Mouse (Mus musculus) monocyte, adult 2 months (primary cell): Measurements from ENCODE around the gene Atf7ip.

Experiments
- DNase-seq, 2 experiments: peaks; one replicate each; pipeline ENCODE4 v3.0.0; 2022; ENCODE audit warnings: low spot score in 2 of 2, low read depth in 1 of 2

Gene Atf7ip

DNA sequence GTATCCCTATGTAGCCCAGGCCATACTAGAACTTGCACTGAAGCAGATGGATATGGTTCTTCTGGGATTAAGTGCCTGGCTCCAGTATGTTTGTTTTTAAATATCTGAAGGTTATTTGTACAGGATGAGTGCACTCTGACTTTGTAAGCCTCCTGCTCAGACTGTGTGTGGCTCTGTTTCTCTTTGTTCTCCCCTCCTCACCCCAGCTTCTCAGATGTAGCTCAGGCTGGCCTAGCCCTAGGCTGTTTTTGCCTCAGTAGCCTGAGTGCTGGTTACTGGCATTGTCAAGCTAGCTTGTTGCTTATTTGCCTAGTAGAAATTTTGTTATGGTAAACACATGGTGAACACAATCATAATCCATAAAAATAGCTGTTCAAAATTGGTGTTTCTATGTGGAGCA lies 15.7 kb downstream of the Atf7ip start:
- no peak for DNase-seq

DNA sequence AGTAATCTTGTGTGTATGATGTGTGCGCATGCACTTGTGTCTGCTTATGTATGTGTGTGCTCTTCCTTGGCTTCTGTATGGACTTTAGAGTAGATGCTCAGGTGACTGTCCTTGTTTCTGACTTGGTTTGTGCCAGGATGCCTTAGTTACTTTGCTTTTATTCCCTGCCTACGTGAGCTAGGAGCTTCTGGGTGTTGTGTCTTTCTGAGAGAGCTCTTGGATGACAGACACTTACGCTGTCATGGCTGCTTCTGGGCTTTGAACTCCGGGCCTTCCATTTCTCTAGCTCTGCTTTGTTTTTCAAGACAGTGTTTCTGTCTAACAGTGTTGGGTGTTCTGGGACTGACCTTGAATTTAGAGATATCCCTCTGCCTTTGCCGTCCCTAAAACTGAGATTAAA lies 16.7 kb downstream of the Atf7ip start:
- no peak for DNase-seq

DNA sequence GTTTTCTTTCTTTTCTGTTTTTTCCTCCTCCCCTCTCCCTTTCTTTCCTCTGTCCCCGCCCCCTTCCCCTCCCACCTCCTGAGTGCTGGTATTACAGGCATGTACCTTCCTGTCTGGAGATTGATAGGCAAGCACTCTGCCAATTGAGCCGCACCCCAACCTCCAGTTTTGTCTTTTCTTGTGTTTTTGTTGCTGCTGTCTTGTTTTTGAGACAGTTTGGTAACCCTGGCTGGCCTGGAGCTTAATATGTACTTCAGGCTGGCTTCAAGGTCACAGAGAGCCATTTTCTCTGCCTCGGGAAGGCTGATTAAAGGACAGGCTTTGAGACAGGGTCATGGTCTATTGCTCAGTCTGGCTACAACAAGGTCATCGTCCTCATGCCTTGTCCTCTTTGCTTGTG lies 18.8 kb downstream of the Atf7ip start:
- DNase-seq, result no peak

DNA sequence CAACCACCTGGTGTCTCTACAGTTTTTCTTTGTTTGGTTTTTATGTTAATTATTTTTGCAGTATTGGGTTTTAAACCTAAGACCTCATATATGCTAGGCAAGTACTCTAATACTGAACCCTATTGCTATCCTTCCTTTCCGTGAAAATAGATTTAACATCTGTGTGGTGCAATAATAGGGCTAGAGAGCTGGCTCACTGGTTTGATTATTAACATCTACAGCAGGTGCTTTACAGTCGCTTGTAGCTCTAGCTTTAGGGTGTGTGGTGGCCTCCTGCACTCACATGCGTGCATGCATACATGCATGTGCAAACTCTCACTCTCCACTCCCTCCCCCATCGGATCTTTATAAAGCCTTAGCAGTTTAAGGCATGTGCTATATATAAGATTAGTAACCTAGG lies 19.6 kb downstream of the Atf7ip start:
- DNase-seq, result no peak

DNA sequence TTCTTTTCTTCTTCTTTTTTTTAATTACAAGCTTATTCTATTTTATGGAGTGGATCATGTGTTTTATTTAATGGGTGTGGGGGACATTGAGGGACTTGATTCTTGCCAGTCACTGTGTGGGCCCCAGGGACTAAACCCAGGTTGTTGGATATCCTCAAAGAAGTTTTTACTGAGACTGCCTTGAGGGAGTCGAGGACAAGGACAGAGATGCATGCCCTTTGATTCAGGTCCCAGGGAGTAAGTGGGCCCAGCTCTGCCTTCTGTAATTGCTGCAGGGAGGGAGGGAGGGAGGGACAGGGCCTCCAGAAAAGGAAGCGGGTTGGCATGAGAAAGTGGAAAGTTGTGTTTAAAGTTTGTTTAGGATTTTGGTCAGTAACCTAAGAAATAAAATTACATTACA lies 23.2 kb downstream of the Atf7ip start:
- DNase-seq, result no peak

DNA sequence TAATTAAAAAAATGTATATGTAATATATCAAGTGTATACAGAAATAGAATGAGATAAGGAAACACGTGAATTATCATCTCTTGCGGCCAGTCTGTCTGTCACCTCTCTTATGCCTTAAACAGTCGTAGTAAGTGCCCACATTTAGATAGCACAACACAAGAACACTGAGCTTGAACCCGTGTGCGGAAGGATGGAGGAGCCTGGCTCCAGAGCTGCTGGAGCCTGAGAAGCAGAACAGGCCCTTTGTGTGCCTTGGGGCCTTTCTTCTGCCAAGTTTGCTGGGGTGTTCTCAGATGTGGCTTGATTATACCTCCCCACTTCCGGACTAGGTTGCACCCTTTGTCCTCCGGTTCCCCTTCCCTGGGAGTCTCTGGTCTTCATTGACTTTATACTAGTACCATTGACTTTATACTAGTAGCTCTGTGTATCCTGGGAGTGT lies 25.8 kb downstream of the Atf7ip start:
- DNase-seq, result no peak

DNA sequence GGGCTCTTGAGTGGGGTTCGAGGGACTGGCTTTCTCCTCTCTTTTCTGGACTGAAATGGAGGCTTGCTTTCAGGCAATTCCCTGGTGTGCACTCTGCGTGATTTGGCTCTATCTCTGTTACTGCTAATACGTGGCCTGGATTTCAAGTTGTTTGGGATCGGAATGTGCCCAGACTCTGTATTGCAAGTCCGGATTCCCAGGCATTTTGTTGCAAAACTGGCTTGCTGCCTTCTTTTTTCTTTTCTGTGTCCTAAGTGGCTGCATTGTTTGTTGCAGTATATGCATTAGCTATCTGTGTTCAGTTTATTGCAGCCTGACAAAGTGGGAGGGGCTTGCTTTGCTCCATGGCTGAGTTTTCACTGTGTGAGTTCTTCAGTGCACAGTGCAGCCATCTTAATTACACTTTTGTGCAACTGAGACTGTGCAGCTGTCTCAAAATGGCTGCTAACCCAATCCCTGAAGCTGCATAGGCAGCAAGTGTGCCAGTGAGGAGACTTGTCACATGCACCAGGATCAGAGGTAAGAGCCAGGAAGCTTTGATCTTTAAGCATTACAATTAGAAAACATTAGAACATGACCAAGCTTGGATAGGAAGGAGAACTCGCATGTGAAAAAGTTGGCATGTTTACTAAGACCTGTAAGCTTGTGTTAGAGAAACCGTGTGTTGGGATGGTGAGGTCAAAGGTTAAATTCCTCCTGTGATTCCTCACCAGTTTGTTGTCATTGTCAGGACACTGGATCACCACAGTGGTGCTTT lies 26.7 kb downstream of the Atf7ip start:
- DNase-seq, result no peak

DNA sequence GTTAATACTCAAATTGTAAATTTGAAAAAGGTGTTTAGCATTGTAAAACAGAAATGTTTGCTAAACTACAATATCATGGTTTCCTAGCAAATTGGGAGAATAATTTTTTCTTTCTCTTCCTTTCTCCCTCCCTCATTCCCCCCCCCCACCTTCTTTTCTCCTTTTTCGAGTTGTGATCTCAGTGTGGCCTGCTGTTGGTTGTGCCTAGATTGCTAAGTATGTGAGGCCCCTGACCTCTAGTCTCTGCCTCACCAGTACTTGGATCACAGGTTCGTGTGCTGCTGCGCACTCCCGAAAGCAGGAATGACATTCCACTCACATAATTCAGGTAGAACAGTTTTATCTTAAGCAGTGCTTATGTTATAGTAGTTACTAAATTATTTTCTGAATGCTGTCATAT lies 27.8 kb downstream of the Atf7ip start:
- DNase-seq, result no peak

DNA sequence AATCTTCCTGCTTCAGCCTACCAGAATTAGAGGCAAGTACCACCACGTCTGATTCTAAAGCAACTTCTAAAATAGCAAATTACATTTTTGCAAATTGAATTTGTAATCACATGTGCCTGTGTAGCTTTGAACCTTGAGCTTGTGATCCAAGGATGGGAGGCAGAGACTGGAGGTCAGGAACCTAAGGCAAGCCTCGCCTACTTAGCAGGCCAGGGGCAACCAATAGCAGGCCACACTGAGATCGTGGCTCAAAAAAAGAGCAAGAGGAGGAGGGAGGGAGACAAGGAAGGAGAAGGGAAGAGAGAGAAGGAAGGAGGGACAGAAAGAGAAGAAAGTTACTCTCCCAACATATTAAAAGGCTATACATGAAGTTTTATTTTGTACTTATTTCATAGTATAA lies 28.5 kb downstream of the Atf7ip start:
- no peak for DNase-seq

DNA sequence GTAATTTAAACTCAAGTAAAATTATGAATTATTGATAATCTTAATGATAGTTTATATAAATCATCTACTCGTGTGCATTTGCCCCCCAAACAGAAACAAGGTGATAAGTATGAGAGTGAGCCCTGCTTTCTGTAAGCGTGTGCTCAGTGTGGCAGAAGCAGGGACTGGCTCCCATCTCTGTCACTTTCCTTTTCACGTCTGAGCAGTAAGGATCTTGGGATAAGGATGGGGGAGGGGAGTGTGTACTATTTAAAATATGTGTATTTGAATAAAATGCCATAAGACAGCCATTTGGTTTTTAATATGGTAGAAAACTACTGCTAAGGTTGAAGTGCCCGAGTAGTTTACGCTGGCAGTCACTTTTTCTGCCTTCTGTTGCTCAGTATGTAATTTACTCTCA lies 29.2 kb downstream of the Atf7ip start:
- DNase-seq, result no peak

DNA sequence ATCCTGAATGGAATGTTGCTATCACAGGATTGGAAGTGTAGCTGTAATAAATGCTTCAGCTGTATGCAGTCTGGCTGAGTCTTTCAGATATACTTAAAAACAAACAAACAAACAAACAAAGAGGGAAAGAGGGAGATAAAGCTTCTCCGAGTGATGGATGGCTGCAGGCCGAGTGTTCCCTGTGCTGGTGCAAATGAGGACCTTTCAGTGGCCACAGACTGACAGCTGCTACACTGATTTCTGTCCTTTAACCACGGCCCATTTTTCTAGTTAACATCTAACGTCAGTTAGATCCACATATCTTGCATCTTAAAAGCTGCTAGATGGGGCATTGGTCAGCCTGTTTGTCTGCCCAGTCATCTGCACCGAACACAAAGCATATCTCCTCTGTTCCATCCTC lies 30.2 kb downstream of the Atf7ip start:
- no peak for DNase-seq

DNA sequence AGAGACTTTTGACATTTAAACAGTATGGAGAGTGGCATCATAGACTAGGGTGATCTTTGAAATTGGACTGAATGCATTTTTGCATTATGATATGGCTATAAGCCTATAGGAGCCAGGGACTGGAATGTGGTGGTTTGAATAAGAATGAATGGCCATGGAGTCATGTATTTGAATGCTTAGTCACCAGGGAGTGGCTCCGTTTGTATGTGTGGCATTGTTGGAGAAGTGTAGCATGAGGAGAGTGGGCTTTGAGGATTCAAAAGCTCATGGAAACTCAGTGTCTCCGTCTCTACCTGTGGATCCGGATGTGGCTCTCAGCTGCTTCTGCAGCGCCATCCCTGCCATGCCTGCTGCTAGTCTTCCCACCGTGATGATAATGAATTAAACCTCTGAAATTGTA lies 35.4 kb downstream of the Atf7ip start:
- DNase-seq, result no peak

DNA sequence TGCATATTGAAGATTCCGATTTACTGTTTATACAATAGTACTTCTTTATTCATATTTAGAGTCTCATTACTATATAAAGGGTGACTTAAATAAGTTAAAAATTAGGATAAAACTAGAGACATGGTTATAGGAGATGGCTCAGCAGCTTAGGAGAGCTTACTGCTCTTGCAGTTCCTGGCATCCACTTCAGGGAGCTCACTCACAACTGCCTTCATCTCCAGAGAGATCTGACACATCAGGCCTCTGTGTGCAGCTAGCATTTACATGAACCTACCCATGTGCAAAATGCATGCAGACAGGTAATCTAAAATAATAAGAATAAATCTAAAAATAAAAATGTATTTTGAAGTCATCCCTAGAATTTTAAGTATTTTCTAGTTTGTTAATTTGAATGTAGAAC lies 36.1 kb downstream of the Atf7ip start:
- DNase-seq, result no peak

DNA sequence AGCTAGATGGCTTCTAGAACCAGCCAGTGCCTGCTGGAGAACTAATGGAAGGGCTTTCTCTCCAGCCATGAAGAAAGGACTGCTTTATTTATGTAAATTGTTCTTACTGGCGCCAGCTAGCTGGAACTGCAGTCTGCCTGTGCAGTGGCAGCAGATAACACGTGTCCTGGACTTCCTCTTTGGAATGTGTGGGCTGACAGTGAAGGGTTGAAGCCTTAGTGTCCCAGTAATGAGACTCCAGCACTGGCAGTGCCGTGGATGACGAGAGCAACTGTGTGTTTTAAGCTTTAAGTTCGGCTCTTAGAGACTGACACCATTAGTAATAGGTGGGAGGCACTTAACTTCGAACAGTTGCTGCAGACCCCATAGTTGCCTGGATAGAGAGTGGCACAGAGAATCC lies 37.2 kb downstream of the Atf7ip start:
- peak in 1 of 2 experiments; percentile 19 for DNase-seq

DNA sequence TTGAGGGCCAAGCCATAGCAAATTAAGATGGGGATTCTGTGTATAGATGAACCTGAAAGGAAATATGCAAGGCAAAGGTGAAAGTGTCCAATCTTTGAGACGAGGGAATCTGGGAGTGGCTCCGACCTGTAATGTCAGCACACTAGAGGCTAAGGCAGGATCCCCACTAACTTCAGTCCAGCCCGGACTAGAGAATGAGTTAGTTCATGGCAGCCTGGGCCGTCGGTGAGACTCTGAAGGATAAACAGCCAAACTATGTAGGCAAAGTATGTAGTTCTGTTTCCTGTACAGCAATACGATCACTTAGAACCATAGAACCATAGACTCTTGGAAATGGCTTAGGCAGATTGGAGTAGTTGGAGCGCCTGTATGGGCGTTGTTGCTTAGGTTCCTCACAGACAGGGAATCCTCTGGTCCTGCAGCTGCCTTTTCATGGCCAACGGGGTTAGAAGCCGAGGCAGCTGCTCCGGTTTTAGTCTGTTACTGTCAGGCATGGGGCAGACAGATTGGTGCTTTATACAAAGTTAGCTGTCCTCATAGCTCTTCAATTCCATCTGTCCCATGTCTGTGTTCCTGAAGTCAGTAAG lies 39.4 kb downstream of the Atf7ip start:
- no peak for DNase-seq

DNA sequence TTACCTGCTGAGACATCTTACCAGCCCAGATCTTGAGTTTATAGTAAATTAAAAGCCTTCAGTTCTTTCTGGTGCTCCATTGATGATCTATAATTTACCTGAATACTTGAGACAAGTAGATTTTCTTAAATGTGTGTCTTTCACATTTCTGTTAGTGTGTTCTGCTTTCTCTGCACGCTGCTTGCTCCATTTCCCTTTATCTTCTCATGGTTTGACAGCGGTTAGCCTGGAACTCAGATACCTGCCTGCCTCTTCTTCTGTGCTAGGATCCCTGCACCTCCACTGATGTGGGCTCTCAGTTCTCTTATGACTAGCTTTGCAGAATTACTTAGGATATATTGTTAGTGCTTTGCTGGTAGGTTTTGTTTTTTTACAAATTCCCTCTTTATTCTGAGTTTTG lies 40.3 kb downstream of the Atf7ip start:
- no peak for DNase-seq

DNA sequence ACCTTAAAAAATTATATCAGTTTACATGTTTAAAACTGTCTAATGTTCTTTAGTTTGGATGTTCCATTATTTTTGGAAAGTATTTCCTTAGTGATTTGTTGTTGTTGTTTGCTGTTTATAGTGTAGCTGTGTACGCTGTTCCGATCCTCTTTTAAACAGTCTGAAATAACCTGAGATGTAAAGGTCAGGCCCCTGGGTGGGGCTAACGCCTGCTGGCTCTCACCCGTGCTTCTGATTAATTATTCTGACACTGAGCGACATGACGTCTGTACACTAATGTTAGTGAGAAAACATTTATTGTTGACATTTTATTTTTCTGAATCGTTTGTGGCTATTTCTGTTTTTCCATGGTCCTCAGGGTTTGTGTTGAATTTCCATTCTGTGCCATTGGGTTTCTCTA lies 41.0 kb downstream of the Atf7ip start:
- DNase-seq, result no peak

DNA sequence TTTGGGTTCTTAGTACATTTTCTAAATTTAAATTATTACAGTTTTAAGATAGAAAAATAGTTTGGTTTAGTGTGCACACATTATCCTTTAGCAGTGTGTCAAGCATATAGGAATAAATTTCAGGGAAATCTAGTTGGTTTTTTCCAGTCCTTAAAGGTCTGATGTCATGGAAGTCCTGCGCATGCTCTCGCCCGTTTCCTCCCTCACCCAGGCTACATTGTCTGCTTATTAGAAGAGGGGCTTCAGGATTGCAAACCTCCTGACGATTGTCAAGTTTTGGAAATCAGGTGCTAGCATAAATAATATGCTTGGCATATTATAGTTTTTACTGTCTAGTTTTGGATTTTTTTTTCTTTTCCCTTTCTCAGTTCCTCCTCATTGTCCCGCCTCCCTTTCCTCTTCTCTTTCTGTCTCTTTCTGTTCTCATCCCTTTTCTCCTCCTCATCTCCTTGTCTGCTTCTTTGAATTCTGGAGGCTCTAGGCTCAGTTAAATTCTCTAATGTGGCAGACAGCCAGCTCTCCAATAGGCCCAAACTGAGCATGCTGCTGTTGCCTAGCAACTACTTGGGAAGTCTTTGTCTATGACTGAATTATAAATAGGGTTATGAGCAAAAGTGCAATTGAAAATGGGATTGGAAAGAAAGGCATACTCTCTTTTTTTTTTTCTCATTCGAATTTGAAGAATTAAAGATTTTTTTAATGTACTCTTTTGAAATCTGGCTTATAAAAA lies 42.2 kb downstream of the Atf7ip start:
- no peak for DNase-seq

DNA sequence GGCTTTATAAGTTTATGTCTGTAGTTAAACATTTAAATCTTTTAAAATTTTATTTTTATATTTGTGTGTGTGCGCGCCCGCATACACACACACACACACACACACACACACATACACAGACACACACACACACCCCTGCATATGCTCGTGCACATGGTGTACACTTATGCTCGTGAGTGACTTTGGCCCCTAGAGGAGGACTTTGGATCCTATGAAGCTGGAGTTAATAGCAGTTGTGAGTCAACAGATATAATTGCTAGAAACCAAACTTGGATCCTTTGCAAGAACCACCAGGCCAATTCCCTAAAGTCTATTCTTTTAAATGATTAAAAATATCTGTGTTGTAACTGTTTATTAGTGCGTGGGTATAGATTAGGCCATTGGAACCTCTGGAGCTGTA lies 42.8 kb downstream of the Atf7ip start:
- no peak for DNase-seq

DNA sequence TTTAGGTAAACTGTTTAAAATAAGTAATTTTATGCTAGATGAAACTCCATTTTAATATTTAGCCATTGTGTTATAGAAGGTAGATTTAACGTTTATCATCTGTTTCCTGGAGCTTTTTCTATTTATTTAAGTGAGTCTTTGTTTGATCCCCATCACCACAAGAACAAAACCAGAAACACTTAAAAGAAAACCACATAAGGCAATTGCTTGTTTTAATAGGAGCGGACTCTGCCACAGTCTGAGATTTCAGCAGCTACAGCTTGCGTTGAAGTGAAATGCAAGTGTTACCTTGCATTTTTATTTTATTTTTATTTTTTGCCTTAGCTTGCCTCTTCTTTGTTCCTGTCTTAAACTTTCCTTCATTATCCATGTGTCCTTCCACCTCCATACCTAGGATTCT lies 43.6 kb downstream of the Atf7ip start:
- no peak for DNase-seq

DNA sequence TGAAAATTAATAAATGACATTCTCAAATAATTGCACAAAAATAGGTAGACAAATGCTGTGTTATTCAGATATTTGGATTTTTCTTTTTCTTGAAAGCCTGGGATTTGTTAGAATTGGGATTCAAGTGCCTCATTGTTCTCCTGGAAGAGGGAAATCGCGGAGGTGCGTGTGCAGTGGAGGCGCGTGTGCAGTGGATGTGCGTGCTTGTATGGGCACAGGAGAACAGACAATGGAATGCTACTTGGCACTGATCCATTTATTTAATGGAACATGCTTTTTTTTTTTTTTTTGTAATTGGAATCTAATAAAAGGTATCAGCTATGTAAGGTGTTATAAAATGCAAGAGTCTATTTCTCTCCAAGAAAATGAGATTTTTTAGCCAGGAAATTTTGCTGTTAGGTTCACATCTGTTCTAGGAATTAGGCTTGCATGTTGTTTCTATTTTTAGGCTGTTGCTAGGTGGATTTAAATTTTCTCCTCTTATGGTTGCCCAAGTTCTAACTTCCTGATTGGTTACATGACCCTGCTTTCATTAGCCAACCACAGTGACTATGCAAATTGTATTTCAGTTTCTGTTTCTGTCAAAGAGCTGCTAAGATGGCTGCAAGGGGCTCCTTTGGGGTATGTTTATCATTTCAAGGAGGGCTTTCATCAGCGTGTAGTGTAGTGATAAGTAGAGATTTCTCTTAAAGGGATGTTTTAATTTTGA lies 44.8 kb downstream of the Atf7ip start:
- DNase-seq, result peak in 1 of 2 experiments; percentile 9
